Mouse (Mus musculus): Measurements from ENCODE around the gene Casq1. TPM values are rescaled to one million over a fixed set of nuclear protein-coding genes. Genes with fewer than 3 reads are reported as not detected.

The Casq1 gene
- polyA plus RNA-seq, 1 experiment from 2014 or later = 162 TPM

- H3K4me2 ChIP-seq = peak overlapping the region; percentile 86
- peaks cover 67% of the 10 kb centered on the region for H3K4me1 ChIP-seq
- 52% methylated on average over 14 of the region's 15 CpGs for WGBS
- ATAC-seq (ENCODE audit: extremely low read depth, insufficient number of reproducible peaks, low FRiP score, low TSS enrichment) = no peak
- H3K4me3 ChIP-seq = peak overlapping the region; percentile 84
- no peaks in the 10 kb centered on the region for H3K9me3 ChIP-seq
- H3K27me3 ChIP-seq (replicated peaks) = no peaks in the 10 kb centered on the region
- peak overlapping the region; percentile 95 for H3K27ac ChIP-seq (replicated peaks)
- peak overlapping the region; percentile 97 for H3K9ac ChIP-seq
- H3K36me3 ChIP-seq = peaks cover 41% of the 10 kb centered on the region
These were observed 14.6 kb downstream of the Casq1 start for GRCm38 (mm10) chr1:172204814-172205740.

DNA sequence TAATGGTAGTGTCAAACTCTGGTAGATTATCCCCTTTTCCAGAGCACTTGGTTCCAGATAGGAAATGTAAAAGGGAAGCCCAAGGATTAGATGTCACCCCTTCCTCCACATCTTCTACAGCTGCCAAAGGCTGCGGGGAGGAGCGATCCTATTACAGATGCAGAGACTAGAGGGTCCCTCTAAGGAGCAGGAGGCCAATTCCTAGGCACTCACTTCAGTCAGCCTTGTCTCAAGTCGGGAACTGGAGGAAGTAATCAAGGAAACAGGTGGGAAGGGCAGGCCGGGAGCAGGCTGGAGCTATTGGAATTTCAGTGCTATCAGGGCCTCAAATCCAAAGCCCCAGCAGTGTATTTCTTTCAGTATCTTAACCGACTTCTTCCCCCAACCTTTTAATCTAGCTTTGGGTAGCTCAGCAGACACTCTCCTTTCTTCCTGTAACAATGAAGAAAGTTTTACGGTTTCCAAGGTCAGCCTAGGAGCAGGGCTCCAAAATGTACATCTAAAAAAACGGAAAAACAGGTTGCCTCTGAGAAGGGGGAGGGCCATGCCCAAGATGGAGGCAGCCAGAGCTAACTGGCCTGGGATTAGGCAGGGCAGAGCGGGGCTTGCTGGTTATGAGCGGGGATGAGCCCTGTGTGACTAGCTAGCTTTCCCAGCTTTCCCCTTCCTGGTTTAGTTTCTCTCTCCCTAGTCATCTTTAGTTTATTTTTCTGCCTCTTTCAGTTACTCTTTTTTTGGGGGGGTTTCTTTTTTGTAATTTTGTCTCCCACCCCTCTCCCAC is 15.4 kb downstream of the Casq1 start:
- no peak for ATAC-seq (ENCODE audit: extremely low read depth, insufficient number of reproducible peaks, low FRiP score, low TSS enrichment)
- Histone ChIP-seq H3K36me3 (peaks cover 42% of the 10 kb centered on the region), H3K4me3 (peak overlapping the region; percentile 84), H3K9me3 (no peaks in the 10 kb centered on the region), H3K9ac (peak overlapping the region; percentile 97), H3K4me2 (peak overlapping the region; percentile 86), H3K27ac (replicated peaks) (peak overlapping the region; percentile 95), H3K27me3 (replicated peaks) (no peaks in the 10 kb centered on the region), H3K4me1 (peaks cover 69% of the 10 kb centered on the region)
- WGBS = 35% methylated on average over 9 of the region's 9 CpGs

GRCm38 (mm10) chr1:172203566-172203965 is 16.1 kb downstream of the Casq1 start:
- Histone ChIP-seq H3K4me2 (peak overlapping the region; percentile 86), H3K27ac (replicated peaks) (peak overlapping the region; percentile 95), H3K36me3 (peaks cover 47% of the 10 kb centered on the region), H3K9ac (peak overlapping the region; percentile 97), H3K9me3 (no peaks in the 10 kb centered on the region), H3K4me3 (peak overlapping the region; percentile 84), H3K4me1 (peaks cover 69% of the 10 kb centered on the region), H3K27me3 (replicated peaks) (no peaks in the 10 kb centered on the region)
- no peak for ATAC-seq (ENCODE audit: extremely low read depth, insufficient number of reproducible peaks, low FRiP score, low TSS enrichment)
- 11% methylated on average over 4 of the region's 4 CpGs for WGBS

DNA sequence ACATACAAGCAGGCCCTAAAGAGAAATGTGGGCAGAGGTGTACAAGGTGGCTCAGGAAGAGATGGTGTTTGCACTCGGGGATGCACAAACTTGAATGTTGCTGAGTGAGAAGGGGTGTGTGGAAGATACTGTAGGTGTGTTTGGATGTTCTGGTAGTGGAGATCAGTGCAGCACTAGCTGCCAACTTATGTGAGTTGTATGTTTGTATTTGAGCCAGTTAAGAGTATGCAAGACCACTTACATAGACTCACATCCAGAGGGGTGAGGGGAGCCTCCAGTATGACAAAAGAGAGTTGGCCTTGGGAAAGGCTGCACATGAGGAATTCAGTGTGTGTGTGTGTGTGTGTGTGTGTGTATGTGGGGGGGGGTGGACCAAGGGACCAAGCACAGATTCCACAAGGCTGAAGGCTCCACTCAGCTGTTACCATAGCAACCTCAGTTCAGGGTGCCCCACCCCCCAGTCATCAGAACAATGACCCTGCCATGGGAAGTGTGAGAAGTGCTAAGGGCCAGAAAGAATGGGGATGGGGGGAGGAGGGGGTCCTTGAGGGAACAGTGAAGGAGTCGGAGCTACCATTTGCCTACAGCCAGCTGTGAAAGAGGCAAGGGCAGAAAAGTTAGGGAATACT is 16.7 kb downstream of the Casq1 start:
- H3K4me1 ChIP-seq = peaks cover 69% of the 10 kb centered on the region
- no peaks in the 10 kb centered on the region for H3K27me3 ChIP-seq (replicated peaks)
- peak overlapping the region; percentile 15; the same call in 1 of the 2 replicates for H3K4me3 ChIP-seq
- no peaks in the 10 kb centered on the region for H3K9me3 ChIP-seq
- 24% methylated on average over 2 of the region's 2 CpGs for WGBS
- ATAC-seq (ENCODE audit: extremely low read depth, insufficient number of reproducible peaks, low FRiP score, low TSS enrichment) = no peak
- H3K36me3 ChIP-seq = peaks cover 53% of the 10 kb centered on the region
- peak overlapping the region; percentile 95 for H3K27ac ChIP-seq (replicated peaks)
- H3K4me2 ChIP-seq = peak overlapping the region; percentile 86
- peak overlapping the region; percentile 97 for H3K9ac ChIP-seq

DNA sequence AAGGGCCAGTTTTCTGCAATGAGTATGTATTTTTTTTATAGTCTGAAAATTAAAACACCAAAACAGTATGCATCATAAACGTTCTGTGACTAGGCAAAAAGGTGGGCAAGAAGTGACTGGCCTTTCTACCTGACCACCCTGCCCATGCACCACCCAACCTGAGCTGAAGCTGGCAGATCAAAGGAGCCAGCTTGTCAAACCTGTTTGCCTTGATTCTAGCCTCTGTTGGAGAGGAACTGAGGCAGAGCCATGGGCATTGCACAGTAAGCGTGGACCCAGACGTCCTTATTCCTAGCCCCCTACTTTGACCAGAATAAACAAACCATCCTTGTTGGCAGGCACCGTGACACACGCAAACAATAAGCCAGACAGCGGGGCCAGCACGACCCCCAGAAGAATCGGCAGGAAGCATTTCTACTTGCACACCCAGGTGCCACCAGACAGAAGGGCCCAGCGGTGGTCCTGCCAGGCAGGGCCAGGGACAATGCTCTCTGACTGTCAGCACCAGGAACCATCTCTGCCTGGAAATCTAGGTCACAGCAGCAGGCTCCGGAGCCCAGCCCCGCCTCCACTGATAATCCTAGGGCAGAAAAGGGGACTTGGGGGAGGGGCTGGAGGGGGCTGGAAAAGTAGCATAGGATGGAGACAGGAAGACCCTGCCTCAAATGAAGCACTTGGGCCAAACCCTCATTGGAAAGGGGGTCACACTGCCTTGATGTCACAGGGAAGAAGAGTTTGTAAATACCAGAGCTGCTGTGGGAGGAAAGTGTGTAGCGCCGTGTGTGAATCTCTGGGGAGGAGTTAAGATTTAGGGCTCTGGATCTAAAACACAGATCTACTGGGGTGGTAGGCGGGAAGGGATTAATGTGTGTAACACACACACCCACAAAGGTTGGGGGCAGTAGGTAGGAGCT is 17.4 kb downstream of the Casq1 start:
- Histone ChIP-seq H3K4me2 (peak overlapping the region; percentile 86), H3K4me1 (peaks cover 63% of the 10 kb centered on the region), H3K27me3 (replicated peaks) (no peaks in the 10 kb centered on the region), H3K27ac (replicated peaks) (peak overlapping the region; percentile 95), H3K4me3 (peak overlapping the region; percentile 0; the same call in 1 of the 2 replicates), H3K9me3 (no peaks in the 10 kb centered on the region), H3K9ac (peak overlapping the region; percentile 97), H3K36me3 (peaks cover 60% of the 10 kb centered on the region)
- no peak for ATAC-seq (ENCODE audit: extremely low read depth, insufficient number of reproducible peaks, low FRiP score, low TSS enrichment)
- 18% methylated on average over 14 of the region's 14 CpGs for WGBS

- H3K4me2 ChIP-seq = peak overlapping the region; percentile 86
These were observed 18.7 kb downstream of the Casq1 start for GRCm38 (mm10) chr1:172200871-172201447.

DNA sequence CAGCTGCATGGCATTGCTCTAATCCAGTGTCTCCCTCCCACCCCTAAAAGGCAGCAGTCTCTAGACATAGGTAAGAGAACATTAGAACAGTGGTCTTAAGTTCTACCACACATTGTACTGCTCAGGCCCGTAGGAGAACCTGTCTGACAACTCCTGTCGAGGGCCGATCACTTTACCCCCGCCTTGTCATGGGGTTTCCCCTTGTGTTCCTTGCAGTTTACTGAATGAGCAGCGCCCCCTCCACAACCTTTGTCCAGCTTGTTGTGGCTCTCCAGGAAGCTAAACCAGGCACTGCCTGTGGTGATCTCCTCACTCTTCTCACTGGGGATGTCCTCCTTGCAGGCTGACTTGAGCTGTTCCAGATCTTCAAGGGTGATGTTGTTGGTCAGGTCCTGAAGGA is 19.5 kb downstream of the Casq1 start:
- WGBS = 88% methylated on average over 5 of the region's 5 CpGs
- H3K36me3 ChIP-seq = peaks cover 81% of the 10 kb centered on the region

More at GRCm38 (mm10) chr1:172200871-172201447, 18.7 kb downstream of the Casq1 start:
- Histone ChIP-seq H3K36me3 (peaks cover 73% of the 10 kb centered on the region), H3K27me3 (replicated peaks) (no peaks in the 10 kb centered on the region), H3K27ac (replicated peaks) (peak overlapping the region; percentile 95), H3K9ac (peak overlapping the region; percentile 75), H3K9me3 (no peaks in the 10 kb centered on the region), H3K4me1 (peaks cover 55% of the 10 kb centered on the region), H3K4me3 (no peak overlapping the region)
- WGBS = 42% methylated on average over 7 of the region's 7 CpGs
- no peak for ATAC-seq (ENCODE audit: extremely low read depth, insufficient number of reproducible peaks, low FRiP score, low TSS enrichment)

GRCm38 (mm10) chr1:172198996-172199395 is 20.7 kb downstream of the Casq1 start:
- Histone ChIP-seq H3K4me2 (no peak overlapping the region), H3K36me3 (peaks cover 89% of the 10 kb centered on the region), H3K27ac (replicated peaks) (no peak overlapping the region), H3K27me3 (replicated peaks) (no peaks in the 10 kb centered on the region), H3K9ac (no peak overlapping the region), H3K9me3 (no peaks in the 10 kb centered on the region), H3K4me1 (peaks cover 44% of the 10 kb centered on the region), H3K4me3 (no peak overlapping the region)
- no peak for ATAC-seq (ENCODE audit: extremely low read depth, insufficient number of reproducible peaks, low FRiP score, low TSS enrichment)
- WGBS = 81% methylated on average over 4 of the region's 4 CpGs

More for the DNA sequence above, 19.5 kb downstream of the Casq1 start:
- no peak overlapping the region for H3K4me3 ChIP-seq
- no peaks in the 10 kb centered on the region for H3K9me3 ChIP-seq
- ATAC-seq (ENCODE audit: extremely low read depth, insufficient number of reproducible peaks, low FRiP score, low TSS enrichment) = no peak
- peak overlapping the region; percentile 95; the same call in 1 of the 2 replicates for H3K27ac ChIP-seq (replicated peaks)
- H3K4me2 ChIP-seq = no peak overlapping the region
- H3K27me3 ChIP-seq (replicated peaks) = no peaks in the 10 kb centered on the region
- peaks cover 47% of the 10 kb centered on the region for H3K4me1 ChIP-seq
- no peak overlapping the region for H3K9ac ChIP-seq

DNA sequence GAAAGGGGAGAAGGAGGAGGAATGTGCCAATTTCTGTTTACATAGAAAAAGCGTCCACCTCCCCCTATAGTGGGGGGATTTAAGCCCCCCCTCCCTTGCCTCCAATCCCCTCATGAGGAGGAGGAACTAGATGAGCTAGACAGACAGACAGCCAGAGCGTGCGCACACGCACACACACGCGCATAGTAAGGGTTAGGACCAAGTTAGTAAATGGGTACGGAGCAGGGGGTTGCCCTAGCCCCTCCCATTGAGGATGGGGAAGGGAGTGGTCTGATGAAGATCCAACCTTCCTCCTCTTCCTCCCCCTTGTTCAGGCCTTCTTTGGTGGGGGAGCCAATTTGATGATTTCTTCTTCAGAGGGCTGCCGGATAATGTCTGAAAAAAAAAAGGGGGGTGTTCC is 21.4 kb downstream of the Casq1 start:
- WGBS = 84% methylated on average over 8 of the region's 8 CpGs
- H3K27me3 ChIP-seq (replicated peaks) = no peaks in the 10 kb centered on the region
- no peak for ATAC-seq (ENCODE audit: extremely low read depth, insufficient number of reproducible peaks, low FRiP score, low TSS enrichment)
- no peak overlapping the region for H3K4me3 ChIP-seq
- peaks cover 91% of the 10 kb centered on the region for H3K36me3 ChIP-seq
- H3K9me3 ChIP-seq = no peaks in the 10 kb centered on the region
- no peak overlapping the region for H3K4me2 ChIP-seq
- H3K4me1 ChIP-seq = peaks cover 37% of the 10 kb centered on the region
- H3K27ac ChIP-seq (replicated peaks) = no peak overlapping the region
- H3K9ac ChIP-seq = no peak overlapping the region

GRCm38 (mm10) chr1:172197851-172198250 is 21.8 kb downstream of the Casq1 start:
- no peaks in the 10 kb centered on the region for H3K9me3 ChIP-seq

More at GRCm38 (mm10) chr1:172197851-172198250, 21.8 kb downstream of the Casq1 start:
- 64% methylated on average over 5 of the region's 5 CpGs for WGBS
- H3K36me3 ChIP-seq = peaks cover 92% of the 10 kb centered on the region
- no peak overlapping the region for H3K4me3 ChIP-seq
- peaks cover 32% of the 10 kb centered on the region for H3K4me1 ChIP-seq
- no peaks in the 10 kb centered on the region for H3K27me3 ChIP-seq (replicated peaks)
- 0 out of 2 replicates have a peak overlapping the region, but pooled peaks have one; percentile 20 for H3K27ac ChIP-seq (replicated peaks)
- no peak overlapping the region for H3K4me2 ChIP-seq
- ATAC-seq (ENCODE audit: extremely low read depth, insufficient number of reproducible peaks, low FRiP score, low TSS enrichment) = no peak
- H3K9ac ChIP-seq = no peak overlapping the region
